Mouse (Mus musculus) urinary bladder, adult 18-20 months (tissue): ENCODE results near the gene Adh6b.
"Not testable (repeated sequence)": the region's sequence is repeated elsewhere in the genome, so short reads cannot be mapped to it uniquely, and the experiment has no call there.

Experiments
- DNase-seq, 2 experiments: peaks; one replicate each; pipeline ENCODE4 v3.0.0; 2022; ENCODE audit warnings: low spot score in 2 of 2, mixed read lengths in 2 of 2

The Adh6b gene

GRCm38 (mm10) chr3:138360721-138361120 is 19.1 kb downstream of the Adh6b start:
- DNase-seq: no peak

- DNase-seq: no peak
Observed at GRCm38 (mm10) chr3:138362920-138363319, 21.3 kb downstream of the Adh6b start.

GRCm38 (mm10) chr3:138366181-138366580 is 24.6 kb downstream of the Adh6b start:
- no peak for DNase-seq

GRCm38 (mm10) chr3:138369546-138369945 is 28.0 kb downstream of the Adh6b start:
- DNase-seq: no peak

DNA sequence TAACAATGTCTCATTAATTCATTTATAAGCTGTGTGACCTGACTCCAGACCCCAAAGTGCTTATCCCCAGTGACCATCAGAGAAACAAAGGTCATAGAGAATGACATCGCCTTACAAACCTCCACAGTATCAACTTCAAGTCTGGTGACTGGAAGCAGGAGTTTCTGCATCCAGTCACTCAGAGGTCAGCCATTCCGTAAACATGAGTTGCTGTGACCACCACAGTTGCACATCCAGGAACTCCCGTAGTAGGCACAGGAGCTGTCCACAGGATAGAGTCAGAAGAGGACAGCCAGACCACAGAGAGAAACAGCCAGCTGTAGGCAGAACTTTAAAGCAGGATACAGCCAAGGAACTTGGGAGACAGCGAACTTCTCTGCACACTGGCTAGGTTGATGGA is 28.7 kb downstream of the Adh6b start:
- not testable (repeated sequence) for DNase-seq

GRCm38 (mm10) chr3:138373920-138374319 is 32.3 kb downstream of the Adh6b start:
- DNase-seq: no peak

- DNase-seq: no peak
Observed at GRCm38 (mm10) chr3:138375148-138375547, 33.6 kb downstream of the Adh6b start.

DNA sequence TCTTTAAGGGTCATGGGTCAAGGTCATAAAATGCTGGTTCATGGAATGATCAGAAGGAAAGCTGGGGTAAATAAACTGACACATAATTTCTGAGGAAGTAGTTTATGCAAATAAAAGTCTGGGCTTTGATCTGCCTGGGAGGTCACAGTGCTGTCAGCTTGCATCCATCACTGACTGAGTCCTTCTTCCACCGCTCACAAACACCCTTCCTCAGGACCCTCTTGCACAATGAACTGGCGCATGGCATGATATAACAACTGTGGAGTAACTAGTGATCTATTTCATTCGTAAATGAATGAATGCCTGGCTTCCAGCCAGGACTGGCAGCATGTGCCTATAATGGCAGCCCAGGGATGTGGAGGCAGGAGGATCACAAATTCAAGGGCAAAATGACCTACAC is 39.6 kb downstream of the Adh6b start:
- no peak for DNase-seq

DNA sequence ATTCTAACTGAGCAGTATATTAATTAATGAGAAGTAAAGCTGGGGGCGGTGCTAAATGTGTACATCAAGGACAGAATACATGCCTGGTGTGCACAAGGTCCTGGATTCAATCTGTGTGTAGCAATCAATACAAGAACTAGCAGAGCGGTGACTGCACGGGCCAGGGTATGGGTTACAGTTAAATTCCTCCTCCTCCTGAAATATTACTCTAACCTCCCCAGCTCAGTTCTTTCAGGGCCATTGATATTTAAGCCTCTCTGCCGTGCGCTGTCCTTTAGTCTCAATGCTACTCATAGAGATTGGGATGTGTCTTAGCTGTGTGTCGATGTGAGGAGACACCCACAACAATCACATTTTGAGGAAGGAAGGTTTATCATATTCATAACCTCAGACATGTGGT is 45.6 kb downstream of the Adh6b start:
- no peak for DNase-seq

- DNase-seq: no peak
Observed at GRCm38 (mm10) chr3:138404872-138405271, 63.3 kb downstream of the Adh6b start.

GRCm38 (mm10) chr3:138405341-138405740 is 63.8 kb downstream of the Adh6b start:
- peak; percentile 25 to 30 for DNase-seq

DNA sequence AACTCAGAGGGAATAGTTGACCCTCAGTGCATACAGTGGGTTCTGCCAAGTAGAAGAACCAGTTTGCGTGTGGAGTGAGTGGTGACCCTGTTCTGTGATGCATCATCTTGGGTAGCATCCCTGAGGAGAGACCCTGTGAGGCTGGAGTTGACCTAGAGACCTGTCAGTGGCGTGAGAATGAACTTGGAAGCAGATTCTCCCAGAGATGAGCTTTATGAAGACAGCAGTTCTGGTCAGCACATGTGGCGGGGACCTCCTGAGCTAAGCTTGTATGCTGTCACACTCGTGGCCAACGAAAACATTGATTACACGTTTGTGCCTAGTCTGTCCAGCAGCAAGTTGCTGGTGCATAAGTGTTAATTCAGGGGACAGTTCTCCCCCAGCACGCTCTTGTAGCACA is 64.3 kb downstream of the Adh6b start:
- no peak for DNase-seq

- DNase-seq: no peak
Observed at GRCm38 (mm10) chr3:138407920-138408319, 66.3 kb downstream of the Adh6b start.
